Mouse (Mus musculus): ENCODE measurements at regions not wholly inside any gene's neighbourhood (a gene's known extent, or its start where the extent isn't known, plus 50 kb on each side); places are given as distances from the start of the nearest gene placed in this dataset.

GRCm38 (mm10) chr13:110944683-110945082 lies 310.1 kb upstream of the Actbl2 start:
- in situ Hi-C loops (cut with MboI; ENCODE audit: unreplicated experiment in 2 of 2) = no loop called here

- in situ Hi-C loops (cut with MboI; ENCODE audit: unreplicated experiment in 2 of 2) = loop anchor here in 1 of 2 experiments (10.0 kb wide), 1 partner anchor 565 kb away; the partner anchor contains the start of gene Plk2
Observed at GRCm38 (mm10) chr13:110960212-110960611, 294.6 kb upstream of the Actbl2 start.

DNA sequence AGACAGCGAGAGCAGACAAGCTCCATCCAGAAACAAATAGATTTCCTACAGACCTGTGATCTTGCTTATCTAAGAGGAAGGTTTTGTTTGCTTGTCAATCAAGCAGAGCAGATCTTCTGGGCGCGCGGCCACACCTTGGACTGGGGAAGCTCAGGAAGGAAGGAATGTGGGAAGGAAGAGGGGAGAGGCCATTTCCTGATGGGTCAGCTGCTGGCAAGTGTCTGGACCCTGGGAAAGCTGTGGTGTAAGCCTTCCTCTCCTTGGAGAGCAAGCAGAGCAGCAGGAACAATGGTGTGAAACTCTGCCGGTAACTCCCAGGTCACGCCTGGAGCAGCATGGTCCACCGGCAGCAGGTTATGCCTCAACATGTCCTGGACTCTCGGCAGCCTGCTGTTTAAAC lies 287.7 kb upstream of the Actbl2 start:
- in situ Hi-C loops (cut with MboI; ENCODE audit: unreplicated experiment in 2 of 2) = loop anchor here in 1 of 2 experiments (10.0 kb wide), 1 partner anchor 572 kb away; the partner anchor contains the start of gene Plk2

DNA sequence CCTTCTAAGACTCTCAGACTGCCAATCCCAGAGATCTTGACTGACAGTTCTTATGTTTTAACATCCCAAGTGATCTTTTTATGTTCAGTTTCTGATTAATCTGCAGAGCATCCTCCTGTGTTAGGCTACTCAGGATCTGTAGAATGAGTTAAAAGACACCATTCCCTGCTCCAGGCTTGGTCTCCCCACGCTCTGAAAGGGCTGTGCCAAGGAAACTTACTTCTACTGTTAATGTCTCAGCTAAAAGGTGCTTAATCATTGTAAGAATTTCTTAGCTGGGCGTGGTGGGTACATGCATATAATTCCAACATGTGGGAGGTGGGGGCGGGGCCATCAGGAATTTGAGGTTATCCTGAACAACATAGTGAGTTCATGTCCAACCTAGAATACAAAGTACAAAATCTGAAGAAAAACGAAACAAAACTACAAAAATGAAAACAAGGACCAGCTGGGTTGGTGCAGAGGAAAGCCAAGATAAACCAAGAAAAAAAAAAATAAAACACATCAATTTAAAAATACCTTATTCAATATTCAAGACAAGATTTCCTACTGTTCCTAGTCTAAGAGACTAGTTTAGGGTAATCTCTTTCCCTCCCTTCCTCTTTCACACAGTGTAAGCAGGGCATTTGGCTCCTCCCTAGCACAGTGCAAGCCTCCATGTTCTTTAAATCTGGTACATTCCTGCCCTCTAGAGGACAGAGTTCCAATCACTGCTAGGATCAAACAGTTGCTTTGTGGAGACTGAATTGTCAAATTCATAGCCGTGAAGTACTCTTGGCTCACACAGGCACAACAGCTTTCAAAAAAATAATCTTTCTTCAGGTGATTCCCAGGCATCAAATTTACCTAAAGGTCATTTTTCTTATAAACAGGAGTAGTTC lies 286.9 kb upstream of the Actbl2 start:
- in situ Hi-C loops (cut with MboI; ENCODE audit: unreplicated experiment in 2 of 2) = loop anchor here in 1 of 2 experiments (10.0 kb wide), 1 partner anchor 573 kb away; the partner anchor contains the start of gene Plk2

DNA sequence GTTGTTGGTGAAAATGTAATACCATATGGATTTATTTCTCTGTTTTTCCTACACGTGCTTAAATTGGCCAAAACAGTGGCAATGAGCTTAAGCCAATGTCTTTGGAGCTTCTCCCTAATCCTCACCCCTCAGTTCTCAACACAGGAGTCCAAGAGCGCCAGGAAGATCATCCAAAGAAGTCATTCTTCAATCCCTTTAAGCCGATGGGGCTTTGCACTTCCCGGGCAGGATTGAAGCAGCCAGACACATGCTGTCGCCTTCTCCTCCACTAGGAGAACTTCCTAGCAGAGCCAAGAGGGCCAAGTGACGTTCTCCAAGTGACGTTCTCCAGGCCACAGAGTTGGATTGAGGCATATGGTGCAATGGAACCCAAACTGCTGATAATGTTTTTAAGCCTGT lies 286.3 kb upstream of the Actbl2 start:
- in situ Hi-C loops (cut with MboI; ENCODE audit: unreplicated experiment in 2 of 2) = loop anchor here in 1 of 2 experiments (10.0 kb wide), 1 partner anchor 574 kb away; the partner anchor contains the start of gene Plk2

DNA sequence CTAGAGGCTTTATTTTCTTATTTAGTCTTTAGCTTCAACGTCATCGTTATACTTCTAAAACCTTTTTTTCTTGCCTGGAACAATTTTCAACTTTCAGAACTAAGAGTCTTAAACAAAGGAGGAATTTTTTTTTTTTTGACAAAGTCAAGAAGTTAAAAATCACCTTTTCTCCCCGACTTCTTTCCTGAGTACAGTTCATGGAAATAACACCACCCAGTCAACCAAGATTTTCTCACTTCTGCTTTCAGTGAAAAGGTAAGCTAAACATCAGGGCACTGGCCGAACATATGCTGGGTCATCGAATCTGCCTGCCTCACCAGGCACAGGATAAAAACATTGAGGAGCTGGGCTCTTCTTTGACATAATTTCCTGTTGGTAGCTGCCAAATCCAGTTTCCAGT lies 277.4 kb upstream of the Actbl2 start:
- in situ Hi-C loops (cut with MboI; ENCODE audit: unreplicated experiment in 2 of 2) = no loop called here

DNA sequence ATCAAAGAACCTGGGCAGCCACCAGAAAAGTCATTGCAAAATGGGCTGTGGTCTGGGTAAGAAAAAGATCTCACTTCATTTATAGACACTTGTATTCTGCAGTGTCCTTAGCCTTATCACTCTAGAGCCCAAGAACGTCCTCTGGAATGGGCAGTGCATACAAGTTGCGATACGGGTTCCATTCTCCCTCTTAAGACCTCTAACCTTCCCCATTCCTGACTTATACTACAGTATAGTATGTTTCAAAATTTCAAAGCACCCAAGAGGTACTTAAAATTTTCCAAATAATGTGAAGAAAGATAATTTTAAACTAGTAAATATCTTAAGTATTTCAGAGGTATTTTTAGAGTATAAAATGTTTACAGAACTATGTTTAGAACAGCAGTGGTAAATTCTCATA lies 276.8 kb upstream of the Actbl2 start:
- in situ Hi-C loops (cut with MboI; ENCODE audit: unreplicated experiment in 2 of 2) = no loop called here

DNA sequence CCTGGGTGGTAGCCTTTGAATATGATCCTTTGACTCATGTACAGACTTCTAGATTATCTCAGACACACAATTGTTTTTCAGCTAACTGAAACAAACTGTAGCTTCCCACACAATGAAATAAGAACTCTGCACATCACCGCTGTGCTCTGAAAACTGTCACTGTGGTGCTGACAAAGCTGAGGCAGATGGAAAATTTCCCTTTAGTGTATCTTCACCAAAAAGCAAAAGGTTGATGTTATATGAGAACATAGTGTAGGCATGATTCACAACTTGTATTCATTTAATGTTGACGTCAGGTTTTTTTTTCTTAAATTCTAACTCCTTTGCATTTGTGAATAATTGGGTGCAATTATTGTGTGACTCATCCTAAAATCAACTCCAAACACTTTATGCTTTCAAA lies 264.1 kb upstream of the Actbl2 start:
- in situ Hi-C loops (cut with MboI; ENCODE audit: unreplicated experiment in 2 of 2) = no loop called here

DNA sequence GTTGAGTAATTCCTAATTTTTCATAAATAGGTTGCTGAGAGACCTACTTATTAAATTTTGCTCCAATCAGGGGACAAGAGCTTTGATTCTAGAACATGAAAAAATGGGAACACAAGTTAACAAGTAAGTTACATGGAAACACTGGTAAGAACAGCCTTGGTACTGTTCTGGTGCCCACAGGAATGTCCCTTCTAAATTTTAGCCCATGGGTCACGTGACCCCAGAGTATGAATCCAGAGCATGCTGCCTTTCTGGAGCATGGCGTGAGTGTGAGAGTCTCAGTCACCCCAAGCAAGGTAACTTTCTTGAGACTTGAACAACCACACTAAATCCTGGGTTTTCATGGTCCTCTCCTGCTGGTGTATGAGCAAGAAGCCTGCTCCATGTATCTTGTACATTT lies 263.7 kb upstream of the Actbl2 start:
- in situ Hi-C loops (cut with MboI; ENCODE audit: unreplicated experiment in 2 of 2) = no loop called here

- in situ Hi-C loops (cut with MboI; ENCODE audit: unreplicated experiment in 2 of 2) = no loop called here
Observed at GRCm38 (mm10) chr13:110994596-110994995, 260.2 kb upstream of the Actbl2 start.

- in situ Hi-C loops (cut with MboI; ENCODE audit: unreplicated experiment in 2 of 2) = no loop called here
Observed at GRCm38 (mm10) chr13:111002670-111003069, 252.1 kb upstream of the Actbl2 start.

- in situ Hi-C loops (cut with MboI; ENCODE audit: unreplicated experiment in 2 of 2) = no loop called here
Observed at GRCm38 (mm10) chr13:111014142-111014541, 240.7 kb upstream of the Actbl2 start.

DNA sequence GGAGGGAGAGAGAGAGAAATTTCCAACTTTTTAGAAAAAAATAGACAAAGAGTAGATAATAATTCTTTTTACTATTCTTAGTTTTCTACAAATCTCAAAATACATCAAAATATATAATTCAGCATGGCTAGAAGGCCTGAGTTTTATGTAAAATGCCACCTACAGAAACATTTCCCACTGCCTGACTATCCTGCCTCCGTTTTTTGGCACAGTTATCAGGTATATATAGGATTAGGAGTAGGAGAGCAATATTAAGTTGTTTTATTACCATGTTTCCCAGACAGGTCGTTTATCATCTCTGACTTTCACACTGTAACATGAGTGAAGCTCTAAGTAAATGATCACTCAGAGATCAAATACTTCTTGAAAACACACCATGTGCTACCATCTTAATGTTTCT lies 224.7 kb upstream of the Actbl2 start:
- in situ Hi-C loops (cut with MboI; ENCODE audit: unreplicated experiment in 2 of 2) = no loop called here

- in situ Hi-C loops (cut with MboI; ENCODE audit: unreplicated experiment in 2 of 2) = no loop called here
Observed at GRCm38 (mm10) chr13:111031633-111032032, 223.2 kb upstream of the Actbl2 start.

GRCm38 (mm10) chr13:111043637-111044036 lies 211.2 kb upstream of the Actbl2 start:
- in situ Hi-C loops (cut with MboI; ENCODE audit: unreplicated experiment in 2 of 2) = no loop called here

- in situ Hi-C loops (cut with MboI; ENCODE audit: unreplicated experiment in 2 of 2) = no loop called here
Observed at GRCm38 (mm10) chr13:111044328-111045002, 210.3 kb upstream of the Actbl2 start.

DNA sequence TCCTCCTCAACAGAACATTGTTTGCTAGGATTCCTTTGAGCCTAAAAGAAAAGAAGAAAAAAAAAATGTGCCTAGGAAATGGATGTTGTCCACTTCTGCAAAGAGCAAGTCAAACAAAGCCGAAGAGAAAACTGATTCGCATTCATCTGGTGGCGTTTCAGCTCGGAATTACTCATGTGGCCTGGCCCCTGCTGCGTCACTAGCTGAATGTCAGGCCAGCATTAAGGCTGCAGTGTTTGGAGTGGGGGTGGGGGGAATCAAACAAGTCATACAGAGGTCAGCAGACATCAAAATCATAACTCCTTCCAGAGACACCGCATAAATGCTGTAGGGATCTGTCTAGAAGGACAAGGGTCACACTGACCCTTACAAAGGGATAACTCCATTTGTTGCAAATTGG lies 204.7 kb upstream of the Actbl2 start:
- in situ Hi-C loops (cut with MboI; ENCODE audit: unreplicated experiment in 2 of 2) = no loop called here

DNA sequence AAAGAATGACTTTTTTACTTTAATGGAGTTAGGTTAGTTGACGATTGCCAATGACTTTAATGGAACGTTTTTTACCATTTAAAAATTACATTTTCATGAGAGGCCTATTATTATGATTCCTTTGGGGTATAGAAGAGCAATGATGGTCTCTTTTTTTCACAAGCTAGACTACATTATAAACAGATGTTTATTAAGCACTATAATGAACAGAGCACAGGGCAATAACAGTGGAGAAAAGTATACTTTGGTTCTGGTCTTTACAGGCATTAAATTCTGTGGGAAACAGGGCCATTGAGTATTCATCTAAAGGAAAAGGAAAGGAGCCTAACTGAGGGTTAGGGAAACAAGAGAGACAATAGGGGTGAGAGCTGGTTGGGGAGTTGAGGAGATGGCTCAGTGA lies 199.0 kb upstream of the Actbl2 start:
- in situ Hi-C loops (cut with MboI; ENCODE audit: unreplicated experiment in 2 of 2) = no loop called here

GRCm38 (mm10) chr13:111087753-111088152 lies 167.1 kb upstream of the Actbl2 start:
- in situ Hi-C loops (cut with MboI; ENCODE audit: unreplicated experiment in 2 of 2) = no loop called here

DNA sequence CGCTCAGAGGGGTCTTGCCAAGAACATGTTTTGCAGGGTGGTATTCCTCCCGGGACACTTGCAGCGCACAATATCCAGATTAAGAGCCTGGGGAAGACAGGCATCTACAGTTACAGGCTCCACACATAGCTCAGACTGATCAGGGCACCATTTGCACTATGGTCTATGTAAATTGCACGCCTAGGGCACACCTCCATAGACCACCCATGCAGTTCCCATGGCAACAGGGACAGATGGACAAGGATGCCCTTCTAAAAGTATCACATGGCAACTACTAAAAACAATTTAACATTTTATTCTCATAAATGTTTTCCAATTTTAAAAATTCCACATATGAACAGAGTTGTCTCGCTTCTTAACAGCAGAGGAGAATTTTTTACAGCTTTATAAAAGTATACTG lies 158.7 kb upstream of the Actbl2 start:
- in situ Hi-C loops (cut with MboI; ENCODE audit: unreplicated experiment in 2 of 2) = no loop called here

DNA sequence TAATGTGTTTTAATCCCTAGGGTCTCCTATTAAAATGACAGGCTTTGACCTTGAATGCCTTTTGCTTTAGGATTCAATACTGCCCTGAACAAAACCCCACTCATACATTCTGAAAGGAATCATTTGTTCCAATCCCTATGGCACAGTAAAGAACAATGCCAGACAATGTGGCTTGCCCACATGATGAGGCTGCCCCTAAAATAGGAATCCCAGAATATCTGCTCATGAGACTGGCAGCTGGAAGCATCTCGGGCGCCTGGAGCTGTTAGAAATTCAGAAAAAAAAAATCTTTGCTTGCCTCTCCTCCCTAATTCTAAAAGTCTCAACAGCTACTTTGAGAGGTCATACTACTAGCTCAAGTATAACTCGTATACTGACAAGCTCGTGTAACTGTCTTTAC lies 157.5 kb upstream of the Actbl2 start:
- in situ Hi-C loops (cut with MboI; ENCODE audit: unreplicated experiment in 2 of 2) = no loop called here

DNA sequence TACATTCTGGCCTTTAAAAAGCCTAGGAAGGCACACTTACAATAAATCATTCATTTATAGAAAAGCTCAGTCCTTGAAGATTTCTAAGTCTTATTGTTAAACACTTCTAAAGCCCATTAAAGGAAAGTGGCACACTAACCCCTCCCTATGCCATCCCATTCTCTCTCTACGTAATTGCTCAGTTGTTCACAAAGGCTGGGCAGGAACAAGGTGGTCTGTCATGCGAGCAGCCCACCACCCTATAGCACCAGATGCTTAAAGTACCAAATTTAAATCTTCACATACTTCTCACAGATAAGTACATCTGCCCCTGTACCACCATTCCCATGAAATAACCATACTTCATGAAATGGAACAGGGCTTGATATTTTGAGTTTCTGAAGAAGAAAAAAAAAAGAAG lies 156.1 kb upstream of the Actbl2 start:
- in situ Hi-C loops (cut with MboI; ENCODE audit: unreplicated experiment in 2 of 2) = no loop called here
